Mouse (Mus musculus) liver, postnatal 0 days (tissue): ENCODE measurements around the gene Gm37240. TPM values are rescaled to one million over a fixed set of nuclear protein-coding genes. Genes with fewer than 3 reads are reported as not detected.
A peak's percentile ranks its signal among the peaks of the same experiment; 100 is the strongest.

Experiments used
- ATAC-seq: fragments of 200-750 bp; cut with Nextera tagmentation; 2 replicates; pipeline ENCODE4 v1.8.0; 2017; ENCODE audit warnings: mild to moderate bottlenecking, moderate library complexity
- DNase-seq: peaks from one replicate; pipeline ENCODE4 v3.0.0-alpha.2; 2016
- H3K27ac ChIP-seq: fragments of 300-500 bp; sonication (generic); 2 replicates; pipeline ENCODE4 v1.5.1; 2014; ENCODE audit warnings: antibody characterized with exemption, moderate library complexity, mild to moderate bottlenecking, low read depth
- H3K27me3 ChIP-seq: fragments of 300-500 bp; sonication (generic); 2 replicates; pipeline ENCODE4 v1.6.1; 2014; ENCODE audit warnings: low read length, control low read depth, mixed read lengths; ENCODE audit not compliant: insufficient read depth
- H3K36me3 ChIP-seq: fragments of 300-500 bp; sonication (generic); replicated peaks from 2 replicates; pipeline ENCODE4 v1.6.1; 2014; ENCODE audit warnings: mild to moderate bottlenecking, control low read depth, low read length, moderate library complexity, mixed read lengths; ENCODE audit not compliant: insufficient read depth
- H3K4me1 ChIP-seq: fragments of 300-500 bp; sonication (generic); 2 replicates; pipeline ENCODE4 v1.6.1; 2014; ENCODE audit warnings: antibody characterized with exemption, mild to moderate bottlenecking, control low read depth; ENCODE audit not compliant: insufficient read depth
- H3K4me2 ChIP-seq: fragments of 300-500 bp; sonication (generic); 2 replicates; pipeline ENCODE4 v1.6.1; 2014; ENCODE audit warnings: low read depth, mild to moderate bottlenecking, low read length, moderate library complexity, mixed read lengths
- H3K4me3 ChIP-seq: fragments of 300-500 bp; sonication (generic); 2 replicates; pipeline ENCODE4 v1.5.1; 2014; ENCODE audit warnings: low read depth, low read length
- H3K9ac ChIP-seq: fragments of 300-500 bp; sonication (generic); replicated peaks from 2 replicates; pipeline ENCODE4 v1.6.1; 2014; ENCODE audit warnings: mild to moderate bottlenecking, moderate library complexity
- H3K9me3 ChIP-seq: fragments of 300-500 bp; sonication (generic); 2 replicates; pipeline ENCODE4 v1.6.1; 2016; ENCODE audit warnings: mild to moderate bottlenecking, control low read depth, low read length, mixed read lengths
- CTCF ChIP-seq: sonication (generic); IDR thresholded peaks from 2 replicates; pipeline ENCODE4 v1.5.1; 2016; ENCODE audit warnings: antibody characterized with exemption, low read depth
- EP300 ChIP-seq: IDR thresholded peaks from 2 replicates; pipeline ENCODE4 v1.6.1; 2016; ENCODE audit warnings: antibody characterized with exemption, low read depth, mild to moderate bottlenecking
- WGBS: fragments of 180-500 bp; shearing (Covaris S2); extraction: QIAGEN DNeasy Blood & Tissue Kit; methylation state at CpG from one replicate; pipeline ENCODE4 v1.1.7; 2014; ENCODE audit not compliant: insufficient replicate concordance; 5-methylcytosine and 5-hydroxymethylcytosine counted together
- polyA plus RNA-seq: library from polyadenylated mRNA; unstranded; fragments of >200 nt; fragmentation: Nextera tagmentation; extraction: Ambion mirVana; gene quantifications from 2 replicates; pipeline ENCODE4 v1.2.1, GENCODE M21; 2015

Gene Gm37240
- polyA plus RNA-seq, 1 experiment from 2014 or later = 0.72 TPM

GRCm38 (mm10) chr3:85362883-85363282 lies 524.4 kb downstream of the Gm37240 start:
- H3K9ac ChIP-seq = no peak overlapping the region
- TF ChIP-seq CTCF (no peak), EP300 (no peak)
- H3K9me3 ChIP-seq = no peaks in the 10 kb centered on the region
- DNase-seq (no peak), ATAC-seq (no peak)
- H3K4me3 ChIP-seq = no peak overlapping the region
- H3K4me1 ChIP-seq = no peaks in the 10 kb centered on the region
- H3K27me3 ChIP-seq = no peaks in the 10 kb centered on the region
- H3K27ac ChIP-seq = no peak overlapping the region
- H3K4me2 ChIP-seq = no peak overlapping the region
- WGBS = 85% methylated on average over 7 of the region's 7 CpGs
- H3K36me3 ChIP-seq = no peaks in the 10 kb centered on the region

- Histone ChIP-seq H3K9ac (no peak overlapping the region), H3K36me3 (no peaks in the 10 kb centered on the region), H3K27me3 (no peaks in the 10 kb centered on the region), H3K4me2 (no peak overlapping the region), H3K4me1 (no peaks in the 10 kb centered on the region), H3K9me3 (no peaks in the 10 kb centered on the region), H3K4me3 (no peak overlapping the region), H3K27ac (no peak overlapping the region)
- 80% methylated on average over 3 of the region's 3 CpGs for WGBS
- TF ChIP-seq CTCF (no peak), EP300 (no peak)
- no peak for ATAC-seq
- no peak for DNase-seq
Measured at GRCm38 (mm10) chr3:85356373-85356772, 530.9 kb downstream of the Gm37240 start.

GRCm38 (mm10) chr3:85348021-85348420 lies 539.3 kb downstream of the Gm37240 start:
- H3K4me2 ChIP-seq = peak overlapping the region; percentile 11; the same call in 1 of the 2 replicates
- H3K27ac ChIP-seq = no peak overlapping the region
- H3K4me1 ChIP-seq = no peaks in the 10 kb centered on the region
- DNase-seq = no peak
- no peak for TF ChIP-seq EP300
- no peak for ATAC-seq
- no peaks in the 10 kb centered on the region for H3K9me3 ChIP-seq
- H3K36me3 ChIP-seq = no peaks in the 10 kb centered on the region
- no peaks in the 10 kb centered on the region for H3K27me3 ChIP-seq
- H3K9ac ChIP-seq = no peak overlapping the region
- WGBS = 54% methylated on average over 6 of the region's 6 CpGs
- H3K4me3 ChIP-seq = no peak overlapping the region

GRCm38 (mm10) chr3:85341103-85341860 lies 546.0 kb downstream of the Gm37240 start:
- H3K4me1 ChIP-seq = no peaks in the 10 kb centered on the region
- H3K9me3 ChIP-seq = no peaks in the 10 kb centered on the region
- TF ChIP-seq EP300 (no peak), CTCF (no peak)
- H3K4me2 ChIP-seq = no peak overlapping the region
- no peak for ATAC-seq
- no peaks in the 10 kb centered on the region for H3K36me3 ChIP-seq
- H3K27me3 ChIP-seq = no peaks in the 10 kb centered on the region
- DNase-seq = no peak
- H3K4me3 ChIP-seq = no peak overlapping the region
- no peak overlapping the region for H3K27ac ChIP-seq
- no peak overlapping the region for H3K9ac ChIP-seq
- WGBS = 81% methylated on average over 12 of the region's 12 CpGs

- Histone ChIP-seq H3K27ac (no peak overlapping the region), H3K36me3 (no peaks in the 10 kb centered on the region), H3K4me2 (no peak overlapping the region), H3K27me3 (no peaks in the 10 kb centered on the region), H3K9ac (no peak overlapping the region), H3K4me1 (no peaks in the 10 kb centered on the region), H3K4me3 (no peak overlapping the region), H3K9me3 (no peaks in the 10 kb centered on the region)
- no peak for ATAC-seq
- no peak for DNase-seq
- WGBS = 57% methylated on average over 3 of the region's 3 CpGs
- TF ChIP-seq CTCF = no peak
- no peak for TF ChIP-seq EP300
Measured at GRCm38 (mm10) chr3:85340491-85340890, 546.8 kb downstream of the Gm37240 start.

- Histone ChIP-seq H3K27me3 (no peaks in the 10 kb centered on the region), H3K9me3 (no peaks in the 10 kb centered on the region), H3K36me3 (no peaks in the 10 kb centered on the region), H3K4me2 (no peak overlapping the region), H3K9ac (no peak overlapping the region), H3K4me3 (no peak overlapping the region), H3K27ac (no peak overlapping the region), H3K4me1 (no peaks in the 10 kb centered on the region)
- ATAC-seq = no peak
- TF ChIP-seq CTCF = no peak
- TF ChIP-seq EP300 = no peak
- WGBS = 56% methylated on average over 2 of the region's 2 CpGs
- no peak for DNase-seq
Measured at GRCm38 (mm10) chr3:85339926-85340325, 547.4 kb downstream of the Gm37240 start.

GRCm38 (mm10) chr3:85339269-85339820 lies 548.0 kb downstream of the Gm37240 start:
- TF ChIP-seq CTCF (no peak), EP300 (no peak)
- H3K27ac ChIP-seq = no peak overlapping the region
- H3K4me3 ChIP-seq = no peak overlapping the region
- no peak overlapping the region for H3K9ac ChIP-seq
- 84% methylated on average over 10 of the region's 10 CpGs for WGBS
- H3K4me1 ChIP-seq = no peaks in the 10 kb centered on the region
- DNase-seq (no peak), ATAC-seq (no peak)
- H3K27me3 ChIP-seq = no peaks in the 10 kb centered on the region
- no peak overlapping the region for H3K4me2 ChIP-seq
- no peaks in the 10 kb centered on the region for H3K36me3 ChIP-seq
- no peaks in the 10 kb centered on the region for H3K9me3 ChIP-seq
